Mouse (Mus musculus): ENCODE measurements around the gene Slc5a11.

DNA sequence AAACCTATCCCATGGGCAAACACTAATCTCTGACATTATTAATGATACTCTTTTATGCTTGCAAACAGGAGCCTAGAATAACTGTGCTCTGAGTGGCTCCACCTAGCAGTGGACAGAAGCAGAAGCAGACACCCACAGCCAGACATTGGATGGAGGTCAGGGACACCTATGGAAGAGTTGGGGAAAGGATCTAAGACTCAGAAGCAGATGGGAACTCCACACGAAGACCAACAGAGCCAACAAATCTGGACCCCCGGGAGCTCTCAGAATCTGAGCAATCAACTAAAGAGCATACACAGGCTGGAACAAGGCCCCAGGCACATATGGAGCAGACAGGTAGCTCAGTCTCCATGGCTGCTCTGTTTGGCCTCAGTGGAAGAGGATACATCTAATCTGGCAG is 90.8 kb downstream of the Slc5a11 start:
- no peak for TF ChIP-seq CTCF (IDR thresholded peaks at IDR 0.05; ENCODE audit: insufficient read depth, low read depth, low read length)
- TF ChIP-seq POLR2A (IDR thresholded peaks at IDR 0.05; ENCODE audit: insufficient read depth, low read depth, low read length), result no peak

Measured in olfactory bulb, adult 2 months (tissue).